Mouse (Mus musculus): ENCODE results near the gene Aars2. TPM values are rescaled to one million over a fixed set of nuclear protein-coding genes. Genes with fewer than 3 reads are reported as not detected.

The Aars2 gene
- polyA plus RNA-seq, 1 experiment from 2014 or later: 16.8 TPM

GRCm38 (mm10) chr17:45544873-45545277 is 38.2 kb downstream of the Aars2 start:
- Histone ChIP-seq H3K27ac (no peak overlapping the region), H3K9me3 (replicated peaks) (no peaks in the 10 kb centered on the region), H3K4me2 (peak overlapping the region; percentile 39), H3K36me3 (ENCODE audit: poor library complexity, severe bottlenecking) (peaks cover 27% of the 10 kb centered on the region), H3K4me1 (peaks cover 53% of the 10 kb centered on the region), H3K27me3 (peaks cover 67% of the 10 kb centered on the region), H3K4me3 (peak overlapping the region; percentile 18; the same call in 1 of the 2 replicates), H3K9ac (peak overlapping the region; percentile 34)
- 5% methylated on average over 46 of the region's 46 CpGs for whole genome bisulfite sequencing
- ATAC-seq: no peak

GRCm38 (mm10) chr17:45545278-45545961 is 38.8 kb downstream of the Aars2 start:
- Histone ChIP-seq H3K9ac (peak overlapping the region; percentile 34), H3K9me3 (replicated peaks) (no peaks in the 10 kb centered on the region), H3K4me1 (peaks cover 59% of the 10 kb centered on the region), H3K4me2 (peak overlapping the region; percentile 39), H3K4me3 (peak overlapping the region; percentile 18), H3K36me3 (ENCODE audit: poor library complexity, severe bottlenecking) (peaks cover 27% of the 10 kb centered on the region), H3K27ac (no peak overlapping the region), H3K27me3 (peaks cover 64% of the 10 kb centered on the region)
- WGBS: 8% methylated on average over 74 of the region's 74 CpGs
- no peak for ATAC-seq

- no peak overlapping the region for H3K27ac ChIP-seq
- no peak overlapping the region for H3K4me2 ChIP-seq
Measured at GRCm38 (mm10) chr17:45546941-45547340, 40.3 kb downstream of the Aars2 start.

GRCm38 (mm10) chr17:45547461-45548190 is 41.0 kb downstream of the Aars2 start:
- peaks cover 27% of the 10 kb centered on the region for H3K36me3 ChIP-seq (ENCODE audit: poor library complexity, severe bottlenecking)
- WGBS: 79% methylated on average over 5 of the region's 5 CpGs
- H3K9ac ChIP-seq: peak overlapping the region; percentile 98; the same call in 1 of the 2 replicates
- peaks cover 50% of the 10 kb centered on the region for H3K27me3 ChIP-seq
- H3K4me1 ChIP-seq: peaks cover 69% of the 10 kb centered on the region
- no peaks in the 10 kb centered on the region for H3K9me3 ChIP-seq (replicated peaks)
- ATAC-seq: no peak
- H3K27ac ChIP-seq: no peak overlapping the region
- peak overlapping the region; percentile 86 for H3K4me3 ChIP-seq
- H3K4me2 ChIP-seq: peak overlapping the region; percentile 74

More at GRCm38 (mm10) chr17:45546941-45547340, 40.3 kb downstream of the Aars2 start:
- WGBS: 71% methylated on average over 16 of the region's 16 CpGs
- Histone ChIP-seq H3K36me3 (ENCODE audit: poor library complexity, severe bottlenecking) (peaks cover 27% of the 10 kb centered on the region), H3K4me1 (peaks cover 70% of the 10 kb centered on the region), H3K9ac (no peak overlapping the region), H3K9me3 (replicated peaks) (no peaks in the 10 kb centered on the region), H3K4me3 (no peak overlapping the region; the same call in 1 of the 2 replicates), H3K27me3 (peaks cover 54% of the 10 kb centered on the region)
- ATAC-seq: no peak

- Histone ChIP-seq H3K27ac (peak overlapping the region; percentile 93), H3K36me3 (ENCODE audit: poor library complexity, severe bottlenecking) (peaks cover 27% of the 10 kb centered on the region), H3K9ac (peak overlapping the region; percentile 98), H3K4me3 (peak overlapping the region; percentile 86), H3K27me3 (peaks cover 42% of the 10 kb centered on the region), H3K4me1 (peaks cover 59% of the 10 kb centered on the region), H3K4me2 (peak overlapping the region; percentile 74), H3K9me3 (replicated peaks) (no peaks in the 10 kb centered on the region)
- WGBS: 5% methylated on average over 22 of the region's 68 CpGs
- peak; percentile 60 for ATAC-seq
Measured at GRCm38 (mm10) chr17:45548541-45549512, 42.2 kb downstream of the Aars2 start.

GRCm38 (mm10) chr17:45549617-45550181 is 43.1 kb downstream of the Aars2 start, which contains the start of gene Tmem151b:
Gene Tmem151b, minus strand, starts transcription at chr17:45549677.
- H3K36me3 ChIP-seq (ENCODE audit: poor library complexity, severe bottlenecking): peaks cover 23% of the 10 kb centered on the region
- H3K27me3 ChIP-seq: peaks cover 39% of the 10 kb centered on the region
- H3K27ac ChIP-seq: peak within 1 kb of the TSS; percentile 93
- under 1% methylated on average over 12 of the region's 29 CpGs for WGBS
- H3K4me3 ChIP-seq: peak within 1 kb of the TSS; percentile 86
- H3K4me2 ChIP-seq: peak within 1 kb of the TSS; percentile 74
- H3K9me3 ChIP-seq (replicated peaks): no peaks in the 10 kb centered on the region
- peak; percentile 58 for ATAC-seq
- H3K4me1 ChIP-seq: peaks cover 50% of the 10 kb centered on the region
- peak within 1 kb of the TSS; percentile 98 for H3K9ac ChIP-seq

- Histone ChIP-seq H3K9ac (peak overlapping the region; percentile 98; the same call in 1 of the 2 replicates), H3K27me3 (peaks cover 34% of the 10 kb centered on the region), H3K4me3 (peak overlapping the region; percentile 86), H3K27ac (no peak overlapping the region), H3K4me2 (peak overlapping the region; percentile 74), H3K4me1 (peaks cover 49% of the 10 kb centered on the region), H3K9me3 (replicated peaks) (no peaks in the 10 kb centered on the region), H3K36me3 (ENCODE audit: poor library complexity, severe bottlenecking) (peaks cover 18% of the 10 kb centered on the region)
- WGBS: 37% methylated on average over 5 of the region's 5 CpGs
- no peak for ATAC-seq
Measured at GRCm38 (mm10) chr17:45550253-45550652, 43.6 kb downstream of the Aars2 start.

- no peaks in the 10 kb centered on the region for H3K9me3 ChIP-seq (replicated peaks)
- peaks cover 48% of the 10 kb centered on the region for H3K4me1 ChIP-seq
- H3K4me2 ChIP-seq: no peak overlapping the region
- peaks cover 7% of the 10 kb centered on the region for H3K36me3 ChIP-seq (ENCODE audit: poor library complexity, severe bottlenecking)
- peak overlapping the region; percentile 36; the same call in 1 of the 2 replicates for H3K27ac ChIP-seq
- WGBS: 52% methylated on average over 7 of the region's 7 CpGs
- no peak for ATAC-seq
- H3K27me3 ChIP-seq: peaks cover 27% of the 10 kb centered on the region
- H3K4me3 ChIP-seq: no peak overlapping the region
- no peak overlapping the region for H3K9ac ChIP-seq
Measured at GRCm38 (mm10) chr17:45551249-45551796, 44.7 kb downstream of the Aars2 start.

- peak; percentile 23 for ATAC-seq
- Histone ChIP-seq H3K4me3 (no peak overlapping the region), H3K27ac (no peak overlapping the region), H3K4me1 (peaks cover 54% of the 10 kb centered on the region), H3K4me2 (no peak overlapping the region), H3K27me3 (peaks cover 27% of the 10 kb centered on the region), H3K9ac (0 out of 2 replicates have a peak overlapping the region, but pooled peaks have one; percentile 40), H3K36me3 (ENCODE audit: poor library complexity, severe bottlenecking) (peaks cover under 1% of the 10 kb centered on the region), H3K9me3 (replicated peaks) (no peaks in the 10 kb centered on the region)
- 2% methylated on average over 8 of the region's 8 CpGs for WGBS
Measured at GRCm38 (mm10) chr17:45551816-45552451, 45.3 kb downstream of the Aars2 start.

GRCm38 (mm10) chr17:45553065-45553464 is 46.4 kb downstream of the Aars2 start:
- no peak overlapping the region for H3K27ac ChIP-seq
- peaks cover 20% of the 10 kb centered on the region for H3K27me3 ChIP-seq
- no peak overlapping the region for H3K4me3 ChIP-seq
- H3K9ac ChIP-seq: no peak overlapping the region
- no peaks in the 10 kb centered on the region for H3K9me3 ChIP-seq (replicated peaks)
- no peak for ATAC-seq
- WGBS: 87% methylated on average over 3 of the region's 3 CpGs
- no peaks in the 10 kb centered on the region for H3K36me3 ChIP-seq (ENCODE audit: poor library complexity, severe bottlenecking)
- peaks cover 46% of the 10 kb centered on the region for H3K4me1 ChIP-seq
- H3K4me2 ChIP-seq: no peak overlapping the region

All from forebrain, embryonic 13.5 days (tissue).